Mouse (Mus musculus) E14TG2a.4 (cell line): ENCODE results near the gene Fam189a1.

Experiments
- H3K27me3 ChIP-seq: 2 replicates; pipeline ENCODE4 v1.6.1; 2014; ENCODE audit warnings: low read length, control low read depth; ENCODE audit not compliant: insufficient read depth
- H3K36me3 ChIP-seq: 2 replicates; pipeline ENCODE4 v1.6.1; 2014; ENCODE audit warnings: low read length, control low read depth; ENCODE audit not compliant: insufficient read depth
- H3K4me1 ChIP-seq: replicated peaks from 2 replicates; pipeline ENCODE4 v1.6.1; 2014; ENCODE audit warnings: low read depth, low read length, control low read depth
- H3K4me3 ChIP-seq: replicated peaks from 2 replicates; pipeline ENCODE4 v1.5.1; 2014; ENCODE audit warnings: mild to moderate bottlenecking, low read length
- H3K9me3 ChIP-seq: 2 replicates; pipeline ENCODE4 v1.6.1; 2014; ENCODE audit warnings: low read length, control low read depth
- CTCF ChIP-seq: conservative IDR thresholded peaks from 2 replicates; pipeline ENCODE4 v1.5.1; 2014; ENCODE audit warnings: low read length
- NANOG ChIP-seq: IDR thresholded peaks from 2 replicates; pipeline ENCODE4 v1.6.1; 2014; ENCODE audit warnings: borderline replicate concordance, low read length, mixed read lengths
- POU5F1 ChIP-seq: IDR thresholded peaks from 2 replicates; pipeline ENCODE4 v1.6.1; 2014; ENCODE audit warnings: low read length, borderline replicate concordance

Fam189a1 gene

GRCm38 (mm10) chr7:65115366-65115765, 41.0 kb downstream of the Fam189a1 start:
- Histone ChIP-seq H3K9me3 (peaks cover 52% of the 10 kb centered on the region), H3K4me1 (no peaks in the 10 kb centered on the region), H3K27me3 (no peaks in the 10 kb centered on the region), H3K4me3 (no peak overlapping the region), H3K36me3 (no peaks in the 10 kb centered on the region)
- TF ChIP-seq CTCF (no peak), NANOG (no peak), POU5F1 (no peak)

- Histone ChIP-seq H3K4me1 (no peaks in the 10 kb centered on the region), H3K27me3 (no peaks in the 10 kb centered on the region), H3K4me3 (no peak overlapping the region), H3K36me3 (no peaks in the 10 kb centered on the region), H3K9me3 (peaks cover 38% of the 10 kb centered on the region)
- TF ChIP-seq CTCF (no peak), NANOG (no peak), POU5F1 (no peak)
Measured at GRCm38 (mm10) chr7:65111664-65112063, 44.7 kb downstream of the Fam189a1 start.

GRCm38 (mm10) chr7:65105566-65105965, 50.8 kb downstream of the Fam189a1 start:
- no peaks in the 10 kb centered on the region for H3K4me1 ChIP-seq

GRCm38 (mm10) chr7:65105097-65105467, 51.3 kb downstream of the Fam189a1 start:
- Histone ChIP-seq H3K9me3 (no peaks in the 10 kb centered on the region; the same call in 1 of the 2 replicates), H3K36me3 (no peaks in the 10 kb centered on the region), H3K4me3 (no peak overlapping the region), H3K27me3 (no peaks in the 10 kb centered on the region), H3K4me1 (no peaks in the 10 kb centered on the region)
- TF ChIP-seq POU5F1: no peak
- no peak for TF ChIP-seq NANOG
- TF ChIP-seq CTCF: no peak

More at GRCm38 (mm10) chr7:65105566-65105965, 50.8 kb downstream of the Fam189a1 start:
- TF ChIP-seq POU5F1: no peak
- no peak for TF ChIP-seq CTCF
- no peak for TF ChIP-seq NANOG
- Histone ChIP-seq H3K27me3 (no peaks in the 10 kb centered on the region), H3K9me3 (no peaks in the 10 kb centered on the region; the same call in 1 of the 2 replicates), H3K36me3 (no peaks in the 10 kb centered on the region), H3K4me3 (no peak overlapping the region)

- TF ChIP-seq POU5F1 (no peak), CTCF (no peak), NANOG (no peak)
- Histone ChIP-seq H3K9me3 (no peaks in the 10 kb centered on the region), H3K36me3 (no peaks in the 10 kb centered on the region), H3K4me3 (no peak overlapping the region), H3K27me3 (no peaks in the 10 kb centered on the region), H3K4me1 (no peaks in the 10 kb centered on the region)
Measured at GRCm38 (mm10) chr7:65104207-65105096, 51.9 kb downstream of the Fam189a1 start.

- Histone ChIP-seq H3K4me3 (no peak overlapping the region), H3K4me1 (no peaks in the 10 kb centered on the region), H3K36me3 (no peaks in the 10 kb centered on the region), H3K27me3 (no peaks in the 10 kb centered on the region), H3K9me3 (no peaks in the 10 kb centered on the region)
- TF ChIP-seq NANOG (no peak), CTCF (no peak), POU5F1 (no peak)
Measured at GRCm38 (mm10) chr7:65101661-65102060, 54.7 kb downstream of the Fam189a1 start.

GRCm38 (mm10) chr7:65097708-65098107, 58.7 kb downstream of the Fam189a1 start:
- Histone ChIP-seq H3K27me3 (no peaks in the 10 kb centered on the region), H3K9me3 (no peaks in the 10 kb centered on the region), H3K4me3 (no peak overlapping the region), H3K4me1 (no peaks in the 10 kb centered on the region), H3K36me3 (no peaks in the 10 kb centered on the region)
- no peak for TF ChIP-seq POU5F1
- no peak for TF ChIP-seq NANOG
- TF ChIP-seq CTCF: no peak

GRCm38 (mm10) chr7:65095631-65096107, 60.7 kb downstream of the Fam189a1 start:
- no peaks in the 10 kb centered on the region for H3K27me3 ChIP-seq
- 0 out of 2 replicates have a peak, but pooled peaks cover 6% of the 10 kb centered on the region for H3K4me1 ChIP-seq
- H3K9me3 ChIP-seq: no peaks in the 10 kb centered on the region
- no peak for TF ChIP-seq POU5F1
- TF ChIP-seq CTCF: no peak
- no peak for TF ChIP-seq NANOG
- H3K36me3 ChIP-seq: no peaks in the 10 kb centered on the region
- no peak overlapping the region for H3K4me3 ChIP-seq
